Mouse (Mus musculus) limb, embryonic 15.5 days (tissue): ENCODE measurements around the gene Ints14. TPM values are rescaled to one million over a fixed set of nuclear protein-coding genes. Genes with fewer than 3 reads are reported as not detected.
"Not testable (repeated sequence)": the region's sequence is repeated elsewhere in the genome, so short reads cannot be mapped to it uniquely, and the experiment has no call there.

ENCODE experiments used
- ATAC-seq: fragments of 200-750 bp; cut with Nextera tagmentation; 2 replicates; pipeline ENCODE4 v1.8.0; 2017; ENCODE audit warnings: low read depth, moderate TSS enrichment; ENCODE audit not compliant: insufficient number of reproducible peaks, low FRiP score, low TSS enrichment
- H3K27ac ChIP-seq: fragments of 300-500 bp; sonication (generic); 2 replicates; pipeline ENCODE4 v1.5.1; 2015; ENCODE audit warnings: moderate library complexity, mild to moderate bottlenecking, inconsistent platforms
- H3K27me3 ChIP-seq: fragments of 300-500 bp; sonication (generic); 2 replicates; pipeline ENCODE4 v1.6.1; 2015; ENCODE audit warnings: inconsistent platforms
- H3K36me3 ChIP-seq: fragments of 300-500 bp; sonication (generic); 2 replicates; pipeline ENCODE4 v1.6.1; 2015; ENCODE audit warnings: inconsistent platforms
- H3K4me1 ChIP-seq: fragments of 300-500 bp; sonication (generic); 2 replicates; pipeline ENCODE4 v1.6.1; 2015; ENCODE audit warnings: inconsistent platforms
- H3K4me2 ChIP-seq: fragments of 300-500 bp; sonication (generic); 2 replicates; pipeline ENCODE4 v1.6.1; 2015; ENCODE audit warnings: mild to moderate bottlenecking, inconsistent platforms
- H3K4me3 ChIP-seq: fragments of 300-500 bp; sonication (generic); 2 replicates; pipeline ENCODE4 v1.5.1; 2015; ENCODE audit warnings: mild to moderate bottlenecking, inconsistent platforms
- H3K9ac ChIP-seq: fragments of 300-500 bp; sonication (generic); 2 replicates; pipeline ENCODE4 v1.6.1; 2015; ENCODE audit warnings: inconsistent platforms
- H3K9me3 ChIP-seq: fragments of 300-500 bp; sonication (generic); 2 replicates; pipeline ENCODE4 v1.6.1; 2016; ENCODE audit warnings: inconsistent platforms
- WGBS: fragments of 180-500 bp; shearing (Covaris S2); methylation state at CpG from one replicate; pipeline ENCODE4 v1.1.7; 2015; 5-methylcytosine and 5-hydroxymethylcytosine counted together
- polyA plus RNA-seq: library from polyadenylated mRNA; unstranded; fragments of >200 nt; fragmentation: Nextera tagmentation; extraction: Ambion mirVana; gene quantifications from 2 replicates; pipeline ENCODE4 v1.2.1, GENCODE M21; 2015

The Ints14 gene
- polyA plus RNA-seq, 1 experiment from 2014 or later, result 43.2 TPM

DNA sequence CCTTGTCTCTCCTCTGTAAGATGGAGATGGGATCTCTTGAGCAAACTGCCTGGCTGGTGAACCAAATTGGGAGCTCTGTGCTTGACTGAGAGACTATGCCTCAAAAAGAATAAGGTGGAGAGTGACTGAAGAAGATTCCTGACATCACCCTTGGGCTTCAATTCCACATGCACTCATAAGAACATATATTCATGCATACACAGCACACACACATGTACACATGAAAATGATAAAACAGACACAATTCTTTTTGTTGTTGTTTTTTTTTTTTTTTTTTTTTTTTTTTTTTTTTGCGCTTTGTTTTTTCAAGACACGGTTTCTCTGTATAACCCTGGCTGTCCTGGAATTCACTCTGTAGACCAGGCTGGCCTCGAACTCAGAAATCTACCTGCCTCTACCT, 3.4 kb upstream of the Ints14 start:
- WGBS, result 88% methylated on average over 3 of the region's 3 CpGs
- peaks cover 12% of the 10 kb centered on the region for H3K4me1 ChIP-seq
- H3K27me3 ChIP-seq, result 0 out of 2 replicates have a peak, but pooled peaks cover 8% of the 10 kb centered on the region
- H3K27ac ChIP-seq, result no peak overlapping the region
- H3K4me2 ChIP-seq, result no peak overlapping the region
- no peak overlapping the region for H3K4me3 ChIP-seq
- H3K9ac ChIP-seq, result no peak overlapping the region
- H3K9me3 ChIP-seq, result no peaks in the 10 kb centered on the region
- H3K36me3 ChIP-seq, result no peaks in the 10 kb centered on the region
- no peak for ATAC-seq

DNA sequence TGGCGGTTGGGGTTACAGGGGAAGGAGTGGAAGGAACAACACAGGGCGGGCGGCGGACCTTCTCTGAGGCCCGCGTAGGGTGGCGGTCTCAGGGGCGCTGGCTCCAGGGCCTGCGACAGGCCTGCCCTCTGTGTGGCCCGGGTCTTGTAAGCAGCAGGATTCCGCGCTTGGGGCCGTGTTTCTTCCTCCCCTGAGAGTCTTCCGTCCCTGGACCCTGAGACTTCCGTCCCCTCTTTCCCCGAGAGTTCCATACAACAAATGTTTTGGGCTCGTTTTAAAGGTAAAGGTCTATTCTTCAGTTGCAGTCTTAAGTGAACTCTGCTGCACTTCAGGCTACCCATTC, 244 bp downstream of the Ints14 start:
- peak overlapping the region; percentile 90 for H3K27ac ChIP-seq
- peak; percentile 78 for ATAC-seq
- H3K36me3 ChIP-seq, result peaks cover 30% of the 10 kb centered on the region
- H3K4me2 ChIP-seq, result peak overlapping the region; percentile 65
- H3K9me3 ChIP-seq, result no peaks in the 10 kb centered on the region
- H3K4me1 ChIP-seq, result peaks cover 12% of the 10 kb centered on the region
- no peaks in the 10 kb centered on the region for H3K27me3 ChIP-seq
- 0% methylated on average over 17 of the region's 17 CpGs for WGBS
- H3K4me3 ChIP-seq, result peak overlapping the region; percentile 71
- peak overlapping the region; percentile 80 for H3K9ac ChIP-seq

DNA sequence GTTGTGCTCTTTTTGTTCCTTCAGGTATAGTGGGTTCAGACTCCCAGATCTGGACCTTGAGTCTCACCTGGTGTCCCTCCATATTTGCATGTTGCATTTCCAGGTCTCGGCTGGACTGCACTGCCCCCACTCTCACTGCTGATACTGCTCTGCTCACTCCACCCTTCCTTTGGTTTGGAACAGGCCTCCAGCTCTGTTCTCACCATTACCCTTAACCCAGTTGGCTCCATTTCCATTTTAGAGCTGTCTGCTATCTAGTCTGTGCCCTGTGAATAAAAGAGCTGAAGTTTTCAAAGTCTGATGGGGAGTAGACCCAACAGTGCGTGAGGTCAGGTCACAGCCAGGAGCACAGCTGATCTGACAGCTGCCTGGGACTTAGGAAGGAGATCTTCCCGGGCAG, 19.8 kb downstream of the Ints14 start:
- WGBS, result 71% methylated on average over 3 of the region's 3 CpGs
- no peak for ATAC-seq
- peaks cover 92% of the 10 kb centered on the region for H3K36me3 ChIP-seq

DNA sequence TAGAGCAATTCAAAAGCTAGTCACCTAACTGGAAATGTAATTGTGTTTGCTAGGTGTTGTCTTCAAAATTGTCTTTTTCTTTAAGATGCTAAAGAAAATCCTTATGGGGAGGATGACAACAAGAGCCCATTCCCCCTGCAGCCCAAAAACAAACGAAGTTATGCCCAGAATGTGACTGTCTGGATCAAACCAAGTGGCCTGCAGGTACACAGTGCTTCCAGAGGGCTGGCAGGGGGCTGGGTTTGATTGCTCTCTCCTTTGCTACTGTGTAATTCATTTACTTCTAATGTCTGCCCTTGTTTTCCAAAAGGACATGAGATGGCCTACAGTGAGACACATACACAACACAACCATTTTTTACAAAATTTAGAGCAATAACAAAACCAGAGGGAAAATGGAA, 21.2 kb downstream of the Ints14 start:
- Histone ChIP-seq H3K27me3 (no peaks in the 10 kb centered on the region), H3K9ac (no peak overlapping the region), H3K4me2 (no peak overlapping the region), H3K36me3 (peaks cover 91% of the 10 kb centered on the region), H3K4me1 (no peaks in the 10 kb centered on the region), H3K9me3 (no peaks in the 10 kb centered on the region), H3K27ac (no peak overlapping the region), H3K4me3 (no peak overlapping the region)
- ATAC-seq, result no peak
- WGBS, result 59% methylated on average over 1 of the region's 1 CpGs

More for the DNA sequence above, 19.8 kb downstream of the Ints14 start:
- no peak overlapping the region for H3K4me3 ChIP-seq
- no peaks in the 10 kb centered on the region for H3K4me1 ChIP-seq
- no peaks in the 10 kb centered on the region for H3K27me3 ChIP-seq
- no peak overlapping the region for H3K9ac ChIP-seq
- H3K4me2 ChIP-seq, result no peak overlapping the region
- no peaks in the 10 kb centered on the region for H3K9me3 ChIP-seq
- H3K27ac ChIP-seq, result no peak overlapping the region

DNA sequence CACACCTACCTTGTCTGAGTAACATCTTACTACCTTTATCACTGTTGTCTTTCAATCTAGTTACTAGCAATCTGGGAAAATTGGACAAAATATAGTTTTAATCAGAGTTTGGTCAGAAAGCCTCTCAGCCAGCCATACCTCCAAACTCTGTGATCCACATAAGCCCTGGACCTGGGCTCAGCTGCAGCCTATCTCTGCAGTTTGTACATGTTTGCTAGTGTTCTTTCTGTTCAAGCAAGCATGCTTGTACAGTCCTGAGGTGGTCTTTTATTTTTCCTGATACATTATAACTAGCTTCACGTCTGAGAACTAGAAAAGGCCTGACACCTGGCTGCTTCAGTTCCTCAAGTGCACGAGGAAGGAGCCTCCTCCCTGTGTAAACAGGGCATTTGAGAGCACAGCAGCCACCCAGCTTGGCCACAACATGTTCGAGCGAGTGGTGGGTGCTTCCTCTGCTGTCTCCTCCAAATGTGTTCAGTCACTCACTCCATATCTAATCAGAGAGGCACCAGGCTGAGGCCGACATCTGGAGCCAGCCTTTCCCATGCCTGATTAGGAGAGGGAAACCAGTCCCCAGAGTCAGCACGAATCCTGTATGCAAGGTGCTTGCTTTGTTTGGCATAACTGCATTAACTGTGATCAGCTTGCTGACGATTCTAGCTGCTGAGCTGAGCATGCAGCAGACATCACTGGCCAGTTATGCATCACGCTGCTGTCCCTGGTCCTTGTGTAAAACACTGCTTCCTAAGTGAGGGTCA, 24.5 kb downstream of the Ints14 start:
- peaks cover 89% of the 10 kb centered on the region for H3K36me3 ChIP-seq
- WGBS, result 78% methylated on average over 8 of the region's 8 CpGs
- no peak for ATAC-seq

DNA sequence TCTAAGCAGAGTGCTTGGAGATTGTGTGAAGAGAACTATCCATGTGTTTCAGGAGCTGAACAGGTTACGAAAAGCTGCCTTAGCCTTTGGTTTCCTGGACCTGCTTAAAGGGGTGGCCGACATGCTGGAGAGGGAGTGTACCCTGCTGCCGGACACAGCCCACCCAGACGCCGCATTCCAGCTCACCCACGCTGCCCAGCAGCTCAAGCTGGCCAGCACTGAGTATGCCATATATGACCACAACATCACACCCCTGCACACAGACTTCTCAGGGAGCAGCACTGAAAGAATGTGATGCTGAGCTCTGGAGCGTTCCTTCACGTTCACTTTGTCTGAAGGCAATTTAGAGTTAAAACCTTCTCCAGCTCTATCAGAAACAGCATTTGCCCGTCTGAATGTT, 25.1 kb downstream of the Ints14 start:
- Histone ChIP-seq H3K9me3 (no peaks in the 10 kb centered on the region), H3K4me2 (no peak overlapping the region), H3K9ac (no peak overlapping the region), H3K27me3 (no peaks in the 10 kb centered on the region), H3K4me3 (no peak overlapping the region), H3K27ac (no peak overlapping the region), H3K36me3 (peaks cover 89% of the 10 kb centered on the region), H3K4me1 (no peaks in the 10 kb centered on the region)
- ATAC-seq, result no peak
- 87% methylated on average over 9 of the region's 9 CpGs for WGBS

More for the DNA sequence above, 24.5 kb downstream of the Ints14 start:
- Histone ChIP-seq H3K9ac (no peak overlapping the region), H3K4me3 (no peak overlapping the region), H3K4me1 (no peaks in the 10 kb centered on the region), H3K9me3 (no peaks in the 10 kb centered on the region), H3K27ac (no peak overlapping the region), H3K4me2 (no peak overlapping the region), H3K27me3 (no peaks in the 10 kb centered on the region)

DNA sequence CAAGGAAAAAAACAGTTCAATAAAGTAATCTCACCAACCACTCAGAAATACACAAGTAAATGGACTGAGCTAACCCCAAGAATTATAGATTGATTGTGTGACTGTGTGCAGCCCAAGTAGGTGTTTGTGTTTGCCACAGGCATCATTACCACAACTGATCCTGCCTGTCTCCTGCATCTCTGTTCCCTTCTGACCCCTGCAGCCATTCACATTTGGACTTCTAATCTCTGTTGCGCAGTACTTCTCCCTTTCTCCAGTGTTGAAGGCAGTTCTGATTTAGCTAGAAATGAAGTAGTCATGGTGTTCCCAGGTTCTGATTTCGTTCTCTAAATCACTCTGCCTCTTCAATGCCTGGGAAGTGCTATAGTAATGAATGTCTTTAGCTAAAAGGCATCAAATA, 26.9 kb downstream of the Ints14 start:
- Histone ChIP-seq H3K4me1 (no peaks in the 10 kb centered on the region), H3K27ac (no peak overlapping the region), H3K9me3 (no peaks in the 10 kb centered on the region), H3K4me2 (no peak overlapping the region), H3K27me3 (no peaks in the 10 kb centered on the region), H3K9ac (no peak overlapping the region), H3K36me3 (peaks cover 86% of the 10 kb centered on the region), H3K4me3 (no peak overlapping the region)
- WGBS, result 89% methylated on average over 2 of the region's 2 CpGs
- ATAC-seq, result no peak

DNA sequence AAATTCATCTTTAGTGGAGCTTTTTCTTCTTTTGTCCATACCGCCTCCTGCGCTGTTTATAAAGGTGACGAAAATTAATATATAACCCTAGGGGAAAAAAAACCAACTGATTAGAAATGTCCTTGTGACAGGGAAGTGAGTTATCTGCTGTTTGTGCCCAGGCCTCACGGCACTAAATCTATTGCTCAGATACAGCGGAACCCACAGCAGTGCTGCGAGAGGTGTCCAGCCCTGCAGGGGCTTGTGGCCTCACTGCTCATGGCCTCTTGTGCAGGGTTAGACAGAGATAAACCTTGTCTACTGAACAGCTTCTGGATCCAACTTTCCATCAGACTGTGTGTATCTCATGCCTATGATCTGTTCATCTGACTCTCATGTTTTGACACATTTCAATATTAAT, 27.7 kb downstream of the Ints14 start:
- H3K27me3 ChIP-seq, result no peaks in the 10 kb centered on the region
- no peaks in the 10 kb centered on the region for H3K4me1 ChIP-seq
- 75% methylated on average over 6 of the region's 6 CpGs for WGBS
- H3K36me3 ChIP-seq, result peaks cover 81% of the 10 kb centered on the region
- H3K27ac ChIP-seq, result no peak overlapping the region
- ATAC-seq, result no peak
- H3K9ac ChIP-seq, result no peak overlapping the region
- H3K4me2 ChIP-seq, result no peak overlapping the region
- no peaks in the 10 kb centered on the region for H3K9me3 ChIP-seq
- no peak overlapping the region for H3K4me3 ChIP-seq

DNA sequence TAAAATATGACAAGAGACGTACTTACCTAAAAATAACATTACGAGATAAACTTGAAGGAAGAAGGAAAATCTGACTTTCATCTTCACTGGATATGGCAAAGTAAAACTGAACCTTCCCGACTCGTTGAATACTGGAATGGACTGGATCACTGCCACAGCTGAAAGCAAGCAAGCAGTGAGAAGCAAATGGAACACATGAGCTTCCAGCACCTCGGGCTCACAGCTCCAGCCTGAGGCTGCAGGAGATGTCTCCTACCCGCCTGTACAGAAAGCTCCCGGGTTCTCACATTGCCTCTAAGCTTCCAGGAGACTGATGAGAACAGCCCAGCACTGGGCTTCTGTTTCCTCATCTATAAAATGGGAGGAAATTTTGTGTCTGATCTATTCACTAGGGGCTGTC, 29.6 kb downstream of the Ints14 start:
- ATAC-seq, result no peak
- Histone ChIP-seq H3K4me2 (no peak overlapping the region), H3K9ac (no peak overlapping the region), H3K4me1 (no peaks in the 10 kb centered on the region), H3K27me3 (no peaks in the 10 kb centered on the region), H3K27ac (no peak overlapping the region), H3K4me3 (no peak overlapping the region), H3K36me3 (peaks cover 78% of the 10 kb centered on the region), H3K9me3 (no peaks in the 10 kb centered on the region)
- 88% methylated on average over 7 of the region's 7 CpGs for WGBS

DNA sequence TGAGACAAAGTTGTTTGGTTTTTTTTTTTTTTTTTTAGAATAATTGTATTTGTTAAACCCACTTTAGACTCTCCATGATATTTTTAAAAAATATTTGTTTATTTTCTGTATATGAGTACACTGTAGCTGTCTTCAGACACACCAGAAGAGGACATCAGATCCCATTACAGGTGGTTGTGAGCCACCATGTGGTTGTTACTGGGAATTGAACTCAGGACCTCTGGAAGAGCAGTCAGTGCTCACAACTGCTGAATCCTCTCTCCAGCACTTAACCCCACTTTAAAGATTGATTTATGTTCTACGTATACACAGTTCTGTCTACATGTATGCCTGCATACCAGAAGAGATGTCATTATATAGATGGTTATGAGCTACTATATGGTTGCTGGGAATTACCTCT, 34.8 kb downstream of the Ints14 start:
- peaks cover 71% of the 10 kb centered on the region for H3K36me3 ChIP-seq
- ATAC-seq, H3K4me1 ChIP-seq, H3K9ac ChIP-seq, H3K9me3 ChIP-seq, H3K4me2 ChIP-seq, H3K27ac ChIP-seq, H3K27me3 ChIP-seq, H3K4me3 ChIP-seq: not testable (repeated sequence)
- 77% methylated on average over 1 of the region's 1 CpGs for WGBS

DNA sequence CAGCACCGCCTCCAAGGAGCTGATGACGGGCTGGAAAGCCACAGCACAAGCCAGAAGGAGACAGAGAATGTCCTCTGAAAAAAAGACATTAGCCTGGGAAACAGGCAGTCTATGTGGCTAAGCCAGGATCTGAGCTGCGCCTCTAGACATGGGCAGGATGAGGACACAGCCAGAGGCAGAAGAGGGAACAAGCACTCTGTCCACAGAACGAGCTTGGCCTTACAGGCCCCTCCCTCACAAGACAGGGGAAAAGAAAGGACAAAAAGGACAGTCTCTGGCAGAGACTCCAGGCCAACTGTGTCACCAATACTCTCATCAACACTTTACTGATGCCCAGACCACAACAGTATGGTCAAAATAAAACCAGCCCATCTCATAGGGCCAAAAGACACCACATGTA, 40.8 kb downstream of the Ints14 start:
- no peak overlapping the region for H3K4me2 ChIP-seq
- no peak overlapping the region for H3K9ac ChIP-seq
- no peaks in the 10 kb centered on the region for H3K9me3 ChIP-seq
- H3K36me3 ChIP-seq, result peaks cover 72% of the 10 kb centered on the region
- H3K27ac ChIP-seq, result no peak overlapping the region
- WGBS, result 71% methylated on average over 4 of the region's 4 CpGs
- no peak overlapping the region for H3K4me3 ChIP-seq
- no peaks in the 10 kb centered on the region for H3K4me1 ChIP-seq
- no peaks in the 10 kb centered on the region for H3K27me3 ChIP-seq
- no peak for ATAC-seq

DNA sequence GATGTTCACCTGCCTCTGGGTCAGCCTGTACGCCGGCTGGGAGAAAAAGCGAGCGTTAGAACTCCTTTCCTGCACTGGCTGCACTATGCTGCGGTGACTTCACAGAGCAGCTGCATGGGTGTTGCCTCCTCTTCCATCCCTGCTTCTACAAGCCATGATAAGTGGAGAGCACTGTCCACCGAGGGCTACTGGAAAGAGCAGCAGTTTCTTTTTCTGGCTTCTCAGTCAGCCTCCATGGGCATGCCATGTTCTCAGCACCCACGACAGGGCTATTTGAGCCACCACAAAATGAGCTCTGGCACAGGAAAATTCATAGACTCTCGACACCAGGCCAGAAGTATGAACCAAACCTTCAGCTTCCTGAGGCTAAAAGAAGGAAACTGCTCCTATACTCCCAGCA, 45.0 kb downstream of the Ints14 start:
- no peak for ATAC-seq
- H3K4me1 ChIP-seq, result no peaks in the 10 kb centered on the region
- H3K27ac ChIP-seq, result no peak overlapping the region
- H3K36me3 ChIP-seq, result peaks cover 56% of the 10 kb centered on the region
- H3K9ac ChIP-seq, result no peak overlapping the region
- 90% methylated on average over 8 of the region's 8 CpGs for WGBS
- no peak overlapping the region for H3K4me2 ChIP-seq
- no peaks in the 10 kb centered on the region for H3K9me3 ChIP-seq
- no peak overlapping the region for H3K4me3 ChIP-seq
- no peaks in the 10 kb centered on the region for H3K27me3 ChIP-seq

DNA sequence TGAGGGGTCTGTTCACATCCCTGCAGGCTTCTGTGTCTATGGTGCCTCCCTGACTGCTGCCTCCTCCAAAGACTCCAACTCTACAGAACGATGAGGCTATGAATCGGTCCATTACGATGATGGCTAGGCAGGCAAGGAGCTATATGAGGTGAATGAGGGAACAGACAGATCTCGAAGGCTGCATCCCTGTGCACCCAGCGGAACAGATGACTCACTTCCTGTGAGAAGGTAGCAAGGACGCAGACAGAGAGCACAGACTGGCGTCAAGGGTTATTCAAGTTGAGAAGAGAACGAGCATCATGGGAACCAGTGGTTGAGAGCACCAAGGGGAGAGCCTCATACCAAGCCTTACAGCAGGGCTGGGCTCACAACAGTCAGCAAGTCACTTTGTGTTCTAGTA, 49.9 kb downstream of the Ints14 start:
- H3K9ac ChIP-seq, result no peak overlapping the region
- no peak overlapping the region for H3K4me2 ChIP-seq
- ATAC-seq, result no peak
- no peaks in the 10 kb centered on the region for H3K9me3 ChIP-seq
- H3K4me1 ChIP-seq, result no peaks in the 10 kb centered on the region
- H3K27me3 ChIP-seq, result no peaks in the 10 kb centered on the region
- 78% methylated on average over 8 of the region's 8 CpGs for WGBS
- H3K36me3 ChIP-seq, result peaks cover 23% of the 10 kb centered on the region
- no peak overlapping the region for H3K4me3 ChIP-seq
- no peak overlapping the region for H3K27ac ChIP-seq
